Mouse (Mus musculus) CH12.LX (cell line): ENCODE data around the gene B3gnt2. TPM values are rescaled to one million over a fixed set of nuclear protein-coding genes. Genes with fewer than 3 reads are reported as not detected.

Experiments used
- DNase-seq: peaks from one replicate; pipeline ENCODE4 v3.0.0-alpha.2; 2013; ENCODE audit errors: extremely low read depth
- H3K27ac ChIP-seq: 2 replicates; pipeline ENCODE4 v1.5.1; 2012; ENCODE audit warnings: low read depth, mild to moderate bottlenecking, control low read depth, moderate library complexity; ENCODE audit not compliant: insufficient read depth
- H3K27me3 ChIP-seq: replicated peaks from 2 replicates; pipeline ENCODE3; 2012; ENCODE audit warnings: inconsistent platforms
- H3K36me3 ChIP-seq, 2 experiments: replicated peaks in 1 of 2; 2 replicates each; pipeline versions ENCODE3 to v1.6.1; 2012; ENCODE audit warnings: inconsistent platforms in 1 of 2, low read length in 1 of 2, mild to moderate bottlenecking in 1 of 2, mixed read lengths in 1 of 2, moderate library complexity in 1 of 2; ENCODE audit not compliant: control insufficient read depth in 1 of 2, insufficient read depth in 1 of 2
- H3K4me1 ChIP-seq, 2 experiments: 2 replicates each; pipeline ENCODE4 v1.6.1; 2012; ENCODE audit warnings: inconsistent platforms in 1 of 2, moderate library complexity in 1 of 2; ENCODE audit not compliant: insufficient read depth in 2 of 2, control insufficient read depth in 1 of 2
- H3K4me2 ChIP-seq: 2 replicates; pipeline ENCODE4 v1.6.1; 2012; ENCODE audit warnings: low read depth, mild to moderate bottlenecking, control low read depth; ENCODE audit not compliant: poor library complexity, insufficient read depth, severe bottlenecking
- H3K4me3 ChIP-seq, 3 experiments: fragments of 150-350 bp in 1 of 3; sonication (generic) in 1 of 3; replicated peaks in 1 of 3; 2 replicates each; pipeline versions ENCODE3 to v1.5.1; 2011 to 2012; ENCODE audit warnings: low read depth in 2 of 3, low read length in 2 of 3, mild to moderate bottlenecking in 2 of 3, moderate library complexity in 2 of 3, control low read depth in 1 of 3, improper control_type of control experiment in 1 of 3, inconsistent platforms in 1 of 3, mixed read lengths in 1 of 3; ENCODE audit not compliant: poor library complexity in 1 of 3
- H3K79me2 ChIP-seq: replicated peaks from 2 replicates; pipeline ENCODE4 v1.6.1; 2012; ENCODE audit warnings: mild to moderate bottlenecking, moderate library complexity; ENCODE audit not compliant: control insufficient read depth, poor library complexity, insufficient read depth, severe bottlenecking; ENCODE audit errors: extremely low read depth
- H3K9ac ChIP-seq: 2 replicates; pipeline ENCODE4 v1.6.1; 2012; ENCODE audit warnings: low read depth, mild to moderate bottlenecking, control low read depth, moderate library complexity; ENCODE audit not compliant: insufficient read depth
- H3K9me3 ChIP-seq: replicated peaks from 2 replicates; pipeline ENCODE3; 2012; ENCODE audit warnings: low read length, inconsistent platforms, mixed read lengths
- CTCF ChIP-seq, 2 experiments: IDR thresholded peaks in 1 of 2; conservative IDR thresholded peaks in 1 of 2; 2 replicates each; pipeline ENCODE4 v1.5.1; 2011 to 2012; ENCODE audit warnings: low read depth in 2 of 2, low read length in 2 of 2, improper control_type of control experiment in 1 of 2, inconsistent platforms in 1 of 2, mild to moderate bottlenecking in 1 of 2, moderate library complexity in 1 of 2
- EP300 ChIP-seq: IDR thresholded peaks from 2 replicates; pipeline ENCODE4 v1.6.1; 2011; ENCODE audit warnings: low read length, improper control_type of control experiment
- ETS1 ChIP-seq: conservative IDR thresholded peaks from 2 replicates; pipeline ENCODE4 v1.6.1; 2012; ENCODE audit warnings: low read depth, mild to moderate bottlenecking, inconsistent platforms, low read length, improper control_type of control experiment, moderate library complexity
- JUND ChIP-seq: conservative IDR thresholded peaks from 2 replicates; pipeline ENCODE4 v1.6.1; 2011; ENCODE audit warnings: low read depth, low read length, improper control_type of control experiment
- MAFK ChIP-seq: IDR thresholded peaks from 2 replicates; pipeline ENCODE4 v1.6.1; 2011; ENCODE audit warnings: low read length, improper control_type of control experiment; ENCODE audit not compliant: insufficient replicate concordance
- MAX ChIP-seq: IDR thresholded peaks from 2 replicates; pipeline ENCODE4 v1.6.1; 2011; ENCODE audit warnings: low read length, improper control_type of control experiment
- MYC ChIP-seq: IDR thresholded peaks from 2 replicates; pipeline ENCODE4 v1.6.1; 2011; ENCODE audit warnings: low read depth, mild to moderate bottlenecking, improper control_type of control experiment, low read length
- NRF1 ChIP-seq: IDR thresholded peaks from 2 replicates; pipeline ENCODE4 v1.6.1; 2014; ENCODE audit warnings: low read depth, mild to moderate bottlenecking, inconsistent platforms, low read length, improper control_type of control experiment, moderate library complexity
- RAD21 ChIP-seq: IDR thresholded peaks from 2 replicates; pipeline ENCODE4 v1.6.1; 2011; ENCODE audit warnings: low read depth, mild to moderate bottlenecking, low read length, improper control_type of control experiment, moderate library complexity
- SIN3A ChIP-seq: IDR thresholded peaks from 2 replicates; pipeline ENCODE4 v1.6.1; 2012; ENCODE audit warnings: low read length, improper control_type of control experiment, inconsistent platforms
- SMC3 ChIP-seq: IDR thresholded peaks from 2 replicates; pipeline ENCODE4 v1.6.1; 2011; ENCODE audit warnings: low read depth, low read length, improper control_type of control experiment
- TCF12 ChIP-seq: IDR thresholded peaks from 2 replicates; pipeline ENCODE4 v1.6.1; 2014; ENCODE audit warnings: low read depth, mild to moderate bottlenecking, inconsistent platforms, low read length, improper control_type of control experiment
- USF1 ChIP-seq: IDR thresholded peaks from 2 replicates; pipeline ENCODE4 v1.6.1; 2014; ENCODE audit warnings: low read depth, mild to moderate bottlenecking, inconsistent platforms, low read length, improper control_type of control experiment
- ZC3H11A ChIP-seq: IDR thresholded peaks from 2 replicates; pipeline ENCODE4 v1.6.1; 2012; ENCODE audit warnings: low read depth, mild to moderate bottlenecking, inconsistent platforms, low read length, improper control_type of control experiment
- ZMIZ1 ChIP-seq: IDR thresholded peaks from 2 replicates; pipeline ENCODE4 v1.6.1; 2012; ENCODE audit warnings: low read depth, mild to moderate bottlenecking, inconsistent platforms, low read length, improper control_type of control experiment
- ZNF384 ChIP-seq: IDR thresholded peaks from 2 replicates; pipeline ENCODE4 v1.6.1; 2012; ENCODE audit warnings: low read depth, low read length, improper control_type of control experiment, inconsistent platforms
- dilution Hi-C: fragments of 300-500 bp; cut with MboI; formaldehyde crosslinking; loops from 2 replicates; pipeline ENCODE4 v1.14.3; 2020; ENCODE audit warnings: low sequenced_read_pairs; ENCODE audit not compliant: extremely low pct_unique_long_range_greater_than_20kb, extremely low pct_ligation_motif_present
- in situ Hi-C: fragments of 300-500 bp; cut with MboI; formaldehyde crosslinking; loops from 3 replicates; pipeline ENCODE4 v1.14.3; 2019; ENCODE audit warnings: low sequenced_read_pairs, low pct_ligation_motif_present, low pct_unique_long_range_greater_than_20kb, mixed read lengths
- polyA plus RNA-seq: library from polyadenylated mRNA; unstranded; fragments of >175 nt; gene quantifications from 2 replicates; pipeline ENCODE4 v1.2.1, GENCODE M21; 2012; ENCODE audit warnings: low read depth; ENCODE audit not compliant: insufficient read length
- total RNA-seq, 2 experiments: library from RNA; depleted of rRNA; stranded (reverse); fragments of 300-350 nt in 1 of 2; fragments of >200 nt in 1 of 2; gene quantifications; 2 replicates each; pipeline ENCODE4 v1.2.3; 2012 to 2014

The B3gnt2 gene
- total and polyA plus RNA-seq, 3 experiments = 74.6 to 96.0 (median 75.2) TPM

- H3K27ac ChIP-seq = no peak overlapping the region
- H3K9me3 ChIP-seq = no peaks in the 10 kb centered on the region
- peaks cover 0 to 1% of the 10 kb centered on the region in 2 experiments for H3K36me3 ChIP-seq
- no peak overlapping the region for H3K9ac ChIP-seq
- DNase-seq = no peak
- H3K79me2 ChIP-seq = no peaks in the 10 kb centered on the region
- no peaks in the 10 kb centered on the region for H3K27me3 ChIP-seq
- H3K4me2 ChIP-seq = no peak overlapping the region
- in situ Hi-C loops (no loop called here), dilution Hi-C loops (no loop called here)
- no peak overlapping the region for H3K4me3 ChIP-seq
- TF ChIP-seq MAX (no peak), SIN3A (no peak)
- H3K4me1 ChIP-seq = peaks cover 23 to 72% of the 10 kb centered on the region in 2 experiments
Observed at GRCm38 (mm10) chr11:22874747-22875146, 14.0 kb upstream of the B3gnt2 start.

GRCm38 (mm10) chr11:22873383-22873782 is 12.6 kb upstream of the B3gnt2 start:
- TF ChIP-seq ETS1 (no peak), ZC3H11A (no peak), RAD21 (no peak), EP300 (peak; percentile 34; the same call in 1 of the 2 replicates)
- peaks cover 15 to 67% of the 10 kb centered on the region in 2 experiments for H3K4me1 ChIP-seq
- no peaks in the 10 kb centered on the region for H3K27me3 ChIP-seq
- H3K4me3 ChIP-seq = no peak overlapping the region
- H3K36me3 ChIP-seq = peaks cover 0 to 1% of the 10 kb centered on the region in 2 experiments
- H3K9me3 ChIP-seq = no peaks in the 10 kb centered on the region
- no peak overlapping the region for H3K9ac ChIP-seq
- H3K79me2 ChIP-seq = no peaks in the 10 kb centered on the region
- no peak overlapping the region for H3K4me2 ChIP-seq
- in situ Hi-C loops (no loop called here), dilution Hi-C loops (no loop called here)
- DNase-seq = no peak
- no peak overlapping the region for H3K27ac ChIP-seq

- peaks cover 0 to 1% of the 10 kb centered on the region in 2 experiments for H3K36me3 ChIP-seq
- no peak for DNase-seq
- H3K9ac ChIP-seq = peak overlapping the region; percentile 3
- no peak overlapping the region for H3K27ac ChIP-seq
- in situ Hi-C loops = no loop called here
- H3K9me3 ChIP-seq = no peaks in the 10 kb centered on the region
- H3K27me3 ChIP-seq = no peaks in the 10 kb centered on the region
- H3K4me2 ChIP-seq = peak overlapping the region; percentile 39
- H3K79me2 ChIP-seq = no peaks in the 10 kb centered on the region
- no peak overlapping the region for H3K4me3 ChIP-seq
- dilution Hi-C loops = no loop called here
- peaks cover 21 to 68% of the 10 kb centered on the region in 2 experiments for H3K4me1 ChIP-seq
- no peak for TF ChIP-seq TCF12
- TF ChIP-seq ZNF384 = no peak
- TF ChIP-seq MAFK = no peak
- TF ChIP-seq JUND = no peak
- TF ChIP-seq USF1 = no peak
- TF ChIP-seq NRF1 = no peak
- no peak for TF ChIP-seq MYC
- TF ChIP-seq SMC3 = no peak
- TF ChIP-seq CTCF (conservative IDR thresholded peaks at IDR 0.05 in 1 of 2, IDR thresholded peaks at IDR 0.05 in 1 of 2; ENCODE audit: low read depth in 2 of 2, low read length in 2 of 2) = no peak
- TF ChIP-seq ETS1 = no peak
- TF ChIP-seq MAX = no peak
- TF ChIP-seq ZMIZ1 = no peak
Observed at GRCm38 (mm10) chr11:22872307-22872680, 11.5 kb upstream of the B3gnt2 start.
